In genomic region chr11:74897678-74898516, GRCm38 (mm10) we compare ENCODE assay signal across 8 mouse cellular contexts. TPM values are rescaled to one million over a fixed set of nuclear protein-coding genes. Genes with fewer than 3 reads are reported as not detected.
DNase-seq lines count a peak whose midpoint lies in the region; ATAC-seq and TF ChIP-seq lines count a peak whose summit lies in the region.

Gene Tsr1, plus strand, starts transcription at chr11:74898071.

- peak; percentile 89 for ATAC-seq in forebrain, embryonic 15.5 days (replicated peaks)
- ATAC-seq in lung, embryonic 15.5 days (ENCODE audit: borderline replicate concordance, extremely low read depth, low FRiP score, low TSS enrichment), result peak; percentile 83

- H3K9me3 ChIP-seq in ES-E14 (ENCODE audit: control insufficient read depth, insufficient read depth, low read depth, low read length), result no peaks in the 10 kb centered on the region
- H3K9me3 ChIP-seq in forebrain, embryonic 15.5 days, result no peaks in the 10 kb centered on the region
- no peaks in the 10 kb centered on the region for H3K9me3 ChIP-seq in lung, embryonic 15.5 days

- peak; percentile 85 for DNase-seq in ES-E14 (ENCODE audit: low read depth, low spot score)
- DNase-seq in cerebellum, adult 11 months, result peak; percentile 83
- peak; percentile 84 for DNase-seq in heart, postnatal 25 days (ENCODE audit: low spot score)
- DNase-seq in layer of hippocampus, adult 2 months (ENCODE audit: low spot score in 2 of 2), result peak; percentile 88 to 89
- peak; percentile 87 for DNase-seq in ovary, adult 18-20 months (ENCODE audit: low spot score)
- DNase-seq in thymus, postnatal 0 days (ENCODE audit: low spot score), result peak; percentile 91

- H3K4me3 ChIP-seq in ES-E14 (ENCODE audit: insufficient read depth in 1 of 2, low read depth in 1 of 2, low read length in 2 of 2, poor library complexity in 1 of 2, severe bottlenecking in 1 of 2), result peak within 1 kb of the TSS; percentile 95 to 96
- peak within 1 kb of the TSS; percentile 85 for H3K4me3 ChIP-seq in forebrain, embryonic 15.5 days
- peak within 1 kb of the TSS; percentile 82 for H3K4me3 ChIP-seq in layer of hippocampus, adult 2 months
- H3K4me3 ChIP-seq in lung, embryonic 15.5 days, result peak within 1 kb of the TSS; percentile 91

- no peaks in the 10 kb centered on the region for H3K27me3 ChIP-seq in forebrain, embryonic 15.5 days
- H3K27me3 ChIP-seq in lung, embryonic 15.5 days, result no peaks in the 10 kb centered on the region

- peak within 1 kb of the TSS; percentile 77 for H3K4me2 ChIP-seq in forebrain, embryonic 15.5 days (replicated peaks)
- H3K4me2 ChIP-seq in lung, embryonic 15.5 days, result peak within 1 kb of the TSS; percentile 96

- TF ChIP-seq CTCF in layer of hippocampus, adult 2 months (conservative IDR thresholded peaks at IDR 0.05), result no peak

- intact Hi-C loops in heart, postnatal 25 days (cut with DNase I), result no loop called here

- in situ Hi-C loops in ES-E14 (cut with MboI; ENCODE audit: low sequenced_read_pairs in 2 of 2, unreplicated experiment in 2 of 2), result no loop called here

- peak within 1 kb of the TSS; percentile 83 for H3K27ac ChIP-seq in ES-E14 (ENCODE audit: insufficient read depth, low read depth, low read length, poor library complexity, severe bottlenecking)
- H3K27ac ChIP-seq in forebrain, embryonic 15.5 days (replicated peaks), result peak within 1 kb of the TSS; percentile 88
- H3K27ac ChIP-seq in layer of hippocampus, adult 2 months, result peak within 1 kb of the TSS; percentile 97
- H3K27ac ChIP-seq in lung, embryonic 15.5 days, result peak within 1 kb of the TSS; percentile 85

- H3K9ac ChIP-seq in ES-E14 (ENCODE audit: insufficient read depth, low read depth, low read length, poor library complexity, severe bottlenecking), result peak within 1 kb of the TSS; percentile 99
- H3K9ac ChIP-seq in forebrain, embryonic 15.5 days (replicated peaks), result peak within 1 kb of the TSS; percentile 79
- H3K9ac ChIP-seq in lung, embryonic 15.5 days, result peak within 1 kb of the TSS; percentile 74

- H3K4me1 ChIP-seq in ES-E14 (ENCODE audit: control insufficient read depth in 2 of 2, insufficient read depth in 2 of 2, low read length in 2 of 2, poor library complexity in 1 of 2), result peaks cover 0 to 11% of the 10 kb centered on the region in 2 experiments; a peak in 2 of 4 replicates
- peaks cover 26% of the 10 kb centered on the region for H3K4me1 ChIP-seq in forebrain, embryonic 15.5 days
- H3K4me1 ChIP-seq in lung, embryonic 15.5 days, result peaks cover 14% of the 10 kb centered on the region; the same call in 1 of the 2 replicates

- peaks cover 34% of the 10 kb centered on the region for H3K36me3 ChIP-seq in ES-E14 (ENCODE audit: control insufficient read depth, insufficient read depth, low read length, poor library complexity, severe bottlenecking)
- H3K36me3 ChIP-seq in forebrain, embryonic 15.5 days, result peaks cover 29% of the 10 kb centered on the region
- peaks cover 36% of the 10 kb centered on the region for H3K36me3 ChIP-seq in lung, embryonic 15.5 days

- WGBS in forebrain, embryonic 15.5 days, result under 1% methylated on average over 54 of the region's 54 CpGs
- WGBS in lung, embryonic 15.5 days, result under 1% methylated on average over 54 of the region's 54 CpGs

TF ChIP-seq in ES-E14, 5 proteins besides CTCF, POLR2A, EP300 and RAD21:
- no peak for TF ChIP-seq HCFC1 (IDR thresholded peaks at IDR 0.05; ENCODE audit: borderline replicate concordance, insufficient read depth, low read length)
- peak; percentile 92 for TF ChIP-seq CHD2 (IDR thresholded peaks at IDR 0.05; ENCODE audit: low read depth, low read length)
- no peak for TF ChIP-seq ZNF384 (IDR thresholded peaks at IDR 0.05; ENCODE audit: low read depth, low read length)
- no peak for TF ChIP-seq ZC3H11A (IDR thresholded peaks at IDR 0.05; ENCODE audit: borderline replicate concordance, low read depth, low read length)
- no peak for TF ChIP-seq MAFK (IDR thresholded peaks at IDR 0.05; ENCODE audit: insufficient read depth, low read depth, low read length)

RNA-seq across cellular contexts. Expression of gene Tsr1, which starts in this region (rescaled TPM):
- total RNA-seq in ES-E14 (2012; rRNA removed), result 110 and 125 TPM in 2 replicates
- polyA plus RNA-seq in forebrain, embryonic 15.5 days (2015; fragmentation: Nextera tagmentation; extraction: Ambion mirVana), result 34.4 and 34.5 TPM in 2 replicates
- total RNA-seq in heart, postnatal 25 days (2021), result 10 to 100 TPM; 15.6 to 17.0 TPM
- 10 to 100 TPM; 32.0 to 36.8 TPM for total RNA-seq in layer of hippocampus, adult 2 months (2021)
- 42.0 TPM in 2 replicates for polyA plus RNA-seq in lung, embryonic 15.5 days (2015; fragmentation: Nextera tagmentation; extraction: Ambion mirVana)
- polyA plus RNA-seq in thymus, postnatal 0 days (2015; fragmentation: Nextera tagmentation; extraction: Ambion mirVana), result 39.5 and 41.4 TPM in 2 replicates

Comparison
In these comparisons a context has a peak if more than half of its experiments do, and no peak if none do; other contexts are left out.
1. Peak in every context shown above with its lines: DNase-seq, ATAC-seq, H3K4me3 ChIP-seq and H3K27ac ChIP-seq.